In genomic region chr3:54111489-54111888, GRCm38 (mm10) we compare ENCODE assay signal across 16 mouse cellular contexts. TPM values are rescaled to one million over a fixed set of nuclear protein-coding genes. Genes with fewer than 3 reads are reported as not detected.
"Had no signal": no experiment of that assay in that cellular context is flagged by ENCODE, and none has a peak within 500 bp of the region (broad histone marks: within the 10 kb centered on the region; RNA-seq: fewer than 3 reads in every experiment).

No protein-coding gene starts in this region.

- ATAC-seq: intestine, embryonic 15.5 days; liver, embryonic 12.5 days; midbrain, embryonic 16.5 days had no signal

- H3K27ac ChIP-seq: intestine, embryonic 15.5 days; layer of hippocampus, adult 2 months; left cerebral cortex, adult 2 months; limb, embryonic 10.5 days; liver, embryonic 12.5 days; lung, embryonic 15.5 days; macrophage; midbrain, embryonic 12.5 days; neural tube, embryonic 13.5 days had no signal

- H3K36me3 ChIP-seq: intestine, embryonic 15.5 days; limb, embryonic 10.5 days; liver, embryonic 12.5 days; lung, embryonic 15.5 days; midbrain, embryonic 12.5 days; neural tube, embryonic 13.5 days had no signal

- H3K4me1 ChIP-seq: intestine, embryonic 15.5 days; limb, embryonic 10.5 days; liver, embryonic 12.5 days; lung, embryonic 15.5 days; midbrain, embryonic 12.5 days; neural tube, embryonic 13.5 days had no signal

- H3K4me3 ChIP-seq: intestine, embryonic 15.5 days; layer of hippocampus, adult 2 months; left cerebral cortex, adult 2 months; limb, embryonic 10.5 days; liver, embryonic 12.5 days; lung, embryonic 15.5 days; midbrain, embryonic 12.5 days; neural tube, embryonic 13.5 days had no signal

- H3K27me3 ChIP-seq: intestine, embryonic 15.5 days; liver, embryonic 12.5 days; lung, embryonic 15.5 days; midbrain, embryonic 12.5 days; neural tube, embryonic 13.5 days had no signal

- H3K4me2 ChIP-seq: intestine, embryonic 15.5 days; liver, embryonic 12.5 days; lung, embryonic 15.5 days; midbrain, embryonic 12.5 days; neural tube, embryonic 13.5 days had no signal

- DNase-seq: lung, postnatal 14 days; retina, postnatal 1 day; thymus, adult 2 months; thymus, postnatal 25 days had no signal

- H3K9ac ChIP-seq: intestine, embryonic 15.5 days; liver, embryonic 12.5 days; lung, embryonic 15.5 days; midbrain, embryonic 12.5 days; neural tube, embryonic 13.5 days had no signal

- H3K9me3 ChIP-seq: intestine, embryonic 15.5 days; limb, embryonic 10.5 days; liver, embryonic 12.5 days; lung, embryonic 15.5 days; midbrain, embryonic 12.5 days; neural tube, embryonic 13.5 days had no signal

RNA-seq across cellular contexts. Expression of gene Trpc4, which starts 44.3 kb away (rescaled TPM):
- total RNA-seq: megakaryocyte-erythroid progenitor cell, adult 5-6 weeks had no signal
- polyA plus RNA-seq: macrophage; testis, adult 2 months; thymus, adult 2 months had no signal
